Mouse (Mus musculus) midbrain, postnatal 0 days (tissue): ENCODE data around the gene Chpf2. TPM values are rescaled to one million over a fixed set of nuclear protein-coding genes. Genes with fewer than 3 reads are reported as not detected.

ENCODE experiments used
- ATAC-seq: fragments of 200-750 bp; cut with Nextera tagmentation; 2 replicates; pipeline ENCODE4 v1.8.0; 2017; ENCODE audit warnings: moderate number of reproducible peaks, mild to moderate bottlenecking, moderate TSS enrichment, moderate library complexity; ENCODE audit not compliant: low FRiP score
- DNase-seq: peaks from one replicate; pipeline ENCODE4 v3.0.0-alpha.2; 2015; ENCODE audit warnings: low spot score
- H3K27ac ChIP-seq: fragments of 300-500 bp; sonication (generic); 2 replicates; pipeline ENCODE4 v1.5.1; 2014; ENCODE audit warnings: low read depth, mild to moderate bottlenecking, low read length, mixed read lengths
- H3K27me3 ChIP-seq: fragments of 300-500 bp; sonication (generic); 2 replicates; pipeline ENCODE4 v1.6.1; 2014; ENCODE audit warnings: low read length, control low read depth, mixed read lengths; ENCODE audit not compliant: insufficient read depth
- H3K36me3 ChIP-seq: fragments of 300-500 bp; sonication (generic); 2 replicates; pipeline ENCODE4 v1.6.1; 2014; ENCODE audit warnings: low read length, control low read depth, mixed read lengths; ENCODE audit not compliant: insufficient read depth
- H3K4me1 ChIP-seq: fragments of 300-500 bp; sonication (generic); 2 replicates; pipeline ENCODE4 v1.6.1; 2014; ENCODE audit warnings: mild to moderate bottlenecking, control low read depth, antibody characterized with exemption, low read length, mixed read lengths; ENCODE audit not compliant: insufficient read depth
- H3K4me2 ChIP-seq: fragments of 300-500 bp; sonication (generic); 2 replicates; pipeline ENCODE4 v1.6.1; 2014; ENCODE audit warnings: low read depth, mild to moderate bottlenecking, low read length, mixed read lengths; ENCODE audit not compliant: poor library complexity, severe bottlenecking
- H3K4me3 ChIP-seq: fragments of 300-500 bp; sonication (generic); 2 replicates; pipeline ENCODE4 v1.5.1; 2014; ENCODE audit warnings: low read depth, mild to moderate bottlenecking, low read length, moderate library complexity
- H3K9ac ChIP-seq: fragments of 300-500 bp; sonication (generic); replicated peaks from 2 replicates; pipeline ENCODE4 v1.6.1; 2014; ENCODE audit warnings: mild to moderate bottlenecking, low read length, moderate library complexity, mixed read lengths; ENCODE audit not compliant: poor library complexity, severe bottlenecking
- H3K9me3 ChIP-seq: fragments of 300-500 bp; sonication (generic); 2 replicates; pipeline ENCODE4 v1.6.1; 2016; ENCODE audit warnings: low read length, control low read depth
- CTCF ChIP-seq: IDR thresholded peaks from 2 replicates; pipeline ENCODE4 v1.5.1; 2016; ENCODE audit warnings: antibody characterized with exemption, mild to moderate bottlenecking
- WGBS: fragments of 180-500 bp; shearing (Covaris S2); extraction: QIAGEN DNeasy Blood & Tissue Kit; methylation state at CpG from one replicate; pipeline ENCODE4 v1.1.7; 2014; 5-methylcytosine and 5-hydroxymethylcytosine counted together
- polyA plus RNA-seq: library from polyadenylated mRNA; unstranded; fragments of >200 nt; fragmentation: Nextera tagmentation; extraction: Ambion mirVana; gene quantifications from 2 replicates; pipeline ENCODE4 v1.2.1, GENCODE M21; 2015
- total RNA-seq: library from RNA; depleted of rRNA; stranded (reverse); fragments of >200 nt; gene quantifications from 2 replicates; pipeline ENCODE4 v1.2.3, GENCODE M21; 2014

Gene Chpf2
- total and polyA plus RNA-seq, 2 experiments from 2014 or later: 25.5 to 32.8 TPM

- H3K27ac ChIP-seq: peak overlapping the region; percentile 98
- H3K9me3 ChIP-seq: no peaks in the 10 kb centered on the region
- TF ChIP-seq CTCF: no peak
- no peaks in the 10 kb centered on the region for H3K36me3 ChIP-seq
- DNase-seq (peak; percentile 21), ATAC-seq (no peak)
- WGBS: 1% methylated on average over 32 of the region's 33 CpGs
- no peaks in the 10 kb centered on the region for H3K27me3 ChIP-seq
- H3K4me2 ChIP-seq: peak overlapping the region; percentile 97
- H3K4me1 ChIP-seq: peaks cover 58% of the 10 kb centered on the region
- H3K4me3 ChIP-seq: peak overlapping the region; percentile 55
- H3K9ac ChIP-seq: peak overlapping the region; percentile 67
Measured at GRCm38 (mm10) chr5:24601071-24601835, 14.7 kb downstream of the Chpf2 start.

- Histone ChIP-seq H3K27ac (peak overlapping the region; percentile 98), H3K4me2 (peak overlapping the region; percentile 97), H3K27me3 (no peaks in the 10 kb centered on the region), H3K4me1 (peaks cover 57% of the 10 kb centered on the region), H3K36me3 (no peaks in the 10 kb centered on the region), H3K4me3 (peak overlapping the region; percentile 55), H3K9ac (peak overlapping the region; percentile 67), H3K9me3 (no peaks in the 10 kb centered on the region)
- no peak for TF ChIP-seq CTCF
- WGBS: 1% methylated on average over 63 of the region's 73 CpGs
- DNase-seq: peak; percentile 82
- ATAC-seq: peak; percentile 29; the same call in 1 of the 2 replicates
Measured at GRCm38 (mm10) chr5:24601911-24602750, 15.6 kb downstream of the Chpf2 start.

- Histone ChIP-seq H3K9ac (peak overlapping the region; percentile 67), H3K9me3 (no peaks in the 10 kb centered on the region), H3K4me3 (peak overlapping the region; percentile 55), H3K27me3 (no peaks in the 10 kb centered on the region), H3K4me2 (peak overlapping the region; percentile 97), H3K36me3 (no peaks in the 10 kb centered on the region), H3K27ac (peak overlapping the region; percentile 98), H3K4me1 (peaks cover 56% of the 10 kb centered on the region)
- TF ChIP-seq CTCF: no peak
- DNase-seq: peak; percentile 68
- ATAC-seq: no peak
- WGBS: 2% methylated on average over 16 of the region's 16 CpGs
Measured at GRCm38 (mm10) chr5:24602751-24603343, 16.3 kb downstream of the Chpf2 start.

- Histone ChIP-seq H3K4me3 (no peak overlapping the region), H3K4me2 (peak overlapping the region; percentile 97), H3K27ac (peak overlapping the region; percentile 98), H3K27me3 (no peaks in the 10 kb centered on the region), H3K36me3 (no peaks in the 10 kb centered on the region), H3K4me1 (peaks cover 56% of the 10 kb centered on the region), H3K9ac (peak overlapping the region; percentile 67; the same call in 1 of the 2 replicates), H3K9me3 (no peaks in the 10 kb centered on the region)
- no peak for TF ChIP-seq CTCF
- DNase-seq (no peak), ATAC-seq (no peak)
- 54% methylated on average over 8 of the region's 8 CpGs for WGBS
Measured at GRCm38 (mm10) chr5:24603431-24604010, 17.0 kb downstream of the Chpf2 start.

- Histone ChIP-seq H3K4me3 (peak overlapping the region; percentile 59), H3K9me3 (no peaks in the 10 kb centered on the region), H3K4me1 (peaks cover 56% of the 10 kb centered on the region), H3K36me3 (no peaks in the 10 kb centered on the region), H3K9ac (peak overlapping the region; percentile 94), H3K27ac (peak overlapping the region; percentile 98), H3K4me2 (peak overlapping the region; percentile 72), H3K27me3 (no peaks in the 10 kb centered on the region)
- peak; percentile 1; the same call in 1 of the 2 replicates for ATAC-seq
- WGBS: 17% methylated on average over 11 of the region's 12 CpGs
- TF ChIP-seq CTCF: no peak
- DNase-seq: no peak
Measured at GRCm38 (mm10) chr5:24604080-24604655, 17.6 kb downstream of the Chpf2 start.
